Mouse (Mus musculus): ENCODE data around the gene Dennd1b.

DNA sequence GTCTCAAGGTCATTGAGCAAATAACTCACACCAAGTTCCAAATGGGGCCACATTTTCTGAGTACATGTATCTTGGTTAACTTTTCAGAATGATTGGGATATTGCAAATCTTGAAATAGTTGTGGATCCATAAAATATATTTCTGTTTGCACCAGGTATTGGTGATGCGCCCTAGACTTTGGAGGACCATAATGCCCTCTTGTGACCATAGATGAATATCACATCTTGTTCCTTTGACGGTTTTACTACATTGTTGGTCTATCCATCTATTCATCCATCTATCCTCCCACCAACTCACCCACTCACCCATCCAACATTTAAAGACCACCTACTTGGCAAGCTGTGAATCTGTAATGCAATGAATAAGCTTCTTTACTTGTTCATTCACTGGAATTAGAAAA lies 120.1 kb downstream of the Dennd1b start:
- no peak for TF ChIP-seq CTCF (IDR thresholded peaks at IDR 0.05; ENCODE audit: control insufficient read depth, insufficient read depth, low read length)
- TF ChIP-seq POLR2A (IDR thresholded peaks at IDR 0.05; ENCODE audit: borderline replicate concordance, control insufficient read depth, low read depth, low read length), result no peak
